Mouse (Mus musculus): ENCODE results near the gene Rpl19.

The Rpl19 gene

GRCm38 (mm10) chr11:98024516-98024915 lies 2.0 kb upstream of the Rpl19 start:
- no peak for DNase-seq

GRCm38 (mm10) chr11:98026248-98026569 lies 301 bp upstream of the Rpl19 start:
- DNase-seq = no peak

GRCm38 (mm10) chr11:98027297-98027688 lies 783 bp downstream of the Rpl19 start:
- DNase-seq = no peak

- DNase-seq = no peak
Observed at GRCm38 (mm10) chr11:98027785-98028184, 1.3 kb downstream of the Rpl19 start.

GRCm38 (mm10) chr11:98030701-98031442 lies 4.4 kb downstream of the Rpl19 start:
- no peak for DNase-seq

GRCm38 (mm10) chr11:98031443-98031770 lies 4.9 kb downstream of the Rpl19 start:
- peak; percentile 79 for DNase-seq

GRCm38 (mm10) chr11:98034061-98034460 lies 7.6 kb downstream of the Rpl19 start:
- no peak for DNase-seq

GRCm38 (mm10) chr11:98034840-98035239 lies 8.3 kb downstream of the Rpl19 start:
- DNase-seq = peak; percentile 41

GRCm38 (mm10) chr11:98035977-98036377 lies 9.5 kb downstream of the Rpl19 start:
- peak; percentile 73 for DNase-seq

GRCm38 (mm10) chr11:98037871-98038270 lies 11.4 kb downstream of the Rpl19 start:
- DNase-seq = peak; percentile 31

GRCm38 (mm10) chr11:98040975-98041374 lies 14.5 kb downstream of the Rpl19 start:
- DNase-seq = no peak

GRCm38 (mm10) chr11:98042741-98043140 lies 16.2 kb downstream of the Rpl19 start:
- no peak for DNase-seq

GRCm38 (mm10) chr11:98044074-98044473 lies 17.6 kb downstream of the Rpl19 start:
- DNase-seq = peak; percentile 41

- DNase-seq = no peak
Observed at GRCm38 (mm10) chr11:98045596-98045995, 19.1 kb downstream of the Rpl19 start.

- no peak for DNase-seq
Observed at GRCm38 (mm10) chr11:98046466-98046865, 20.0 kb downstream of the Rpl19 start.

GRCm38 (mm10) chr11:98047745-98048144 lies 21.2 kb downstream of the Rpl19 start:
- DNase-seq = peak; percentile 84

GRCm38 (mm10) chr11:98049672-98050519 lies 23.4 kb downstream of the Rpl19 start:
- DNase-seq = no peak

GRCm38 (mm10) chr11:98050520-98050815 lies 24.0 kb downstream of the Rpl19 start:
- no peak for DNase-seq

- no peak for DNase-seq
Observed at GRCm38 (mm10) chr11:98050940-98051339, 24.4 kb downstream of the Rpl19 start.

GRCm38 (mm10) chr11:98051611-98052128 lies 25.2 kb downstream of the Rpl19 start:
- no peak for DNase-seq

GRCm38 (mm10) chr11:98052129-98052988 lies 25.8 kb downstream of the Rpl19 start:
- peak; percentile 39 for DNase-seq

- peak; percentile 70 for DNase-seq
Observed at GRCm38 (mm10) chr11:98052989-98053834, 26.7 kb downstream of the Rpl19 start, which contains the start of gene Stac2. Gene Stac2, minus strand, starts transcription at chr11:98053462.
